Mouse (Mus musculus) neutrophil, adult 65 days (primary cell): ENCODE results near the gene Zfp820. TPM values are rescaled to one million over a fixed set of nuclear protein-coding genes. Genes with fewer than 3 reads are reported as not detected.

ENCODE experiments used
- total RNA-seq: library from RNA; stranded (reverse); gene quantifications from 2 replicates; pipeline ENCODE4 v1.2.4, GENCODE M21; 2023

Zfp820 gene
- total RNA-seq: 0.16 and 0.25 TPM in 2 replicates

DNA sequence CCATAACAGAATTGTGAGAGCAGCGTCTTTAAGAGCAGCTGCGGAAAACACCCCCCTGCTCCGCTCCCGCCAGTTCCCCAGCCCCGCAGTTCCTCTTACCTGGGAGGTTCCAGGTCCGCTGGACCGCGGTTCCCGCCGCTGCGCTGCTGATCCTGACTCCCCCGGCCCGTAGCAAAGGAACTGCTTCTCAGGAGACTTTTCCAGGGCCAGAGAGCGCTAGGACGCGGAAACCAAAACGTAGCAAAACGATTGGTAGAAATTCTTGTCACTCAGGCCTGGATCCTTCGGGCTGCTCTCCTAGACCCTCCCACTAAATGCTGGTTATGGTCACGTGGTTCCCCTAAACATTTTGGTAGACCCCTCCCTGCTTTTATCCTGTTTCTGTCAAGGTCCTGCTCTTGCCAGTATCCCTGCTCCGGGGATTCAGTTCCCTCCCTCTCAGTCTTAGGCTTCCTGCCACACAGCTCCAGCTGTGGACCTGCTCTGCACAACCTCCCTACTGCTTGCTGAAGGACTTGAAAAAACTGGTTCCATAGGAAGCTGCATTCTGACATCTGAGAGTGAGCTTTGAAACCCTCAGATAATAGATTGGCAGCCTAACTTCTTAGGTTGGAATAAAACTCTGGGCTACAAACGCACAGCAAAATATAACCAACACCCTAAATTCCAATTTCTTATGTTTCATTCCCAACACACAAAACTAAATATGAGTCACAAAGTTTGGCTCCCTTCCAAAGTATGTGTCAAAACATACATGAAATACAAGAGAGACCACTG lies at the start of gene Zfp820:
Gene Zfp820 (minus strand): TSS at position 228 of the 777 bp plus-strand sequence.

Other genes with a start within 250 kb of the Zfp820 start
- 3.0 and 4.4 TPM in 2 replicates for gene Zfp983, start 195.1 kb downstream of the Zfp820 start, total RNA-seq
- 3.7 and 4.7 TPM in 2 replicates for gene Gm10226, start 153.9 kb downstream of the Zfp820 start, total RNA-seq
- gene Zfp760, start 138.0 kb downstream of the Zfp820 start, total RNA-seq: 1.0 and 1.9 TPM in 2 replicates
- 0.44 and 0.66 TPM in 2 replicates for gene Zfp229, start 115.0 kb downstream of the Zfp820 start, total RNA-seq
- gene Zfp995, start 64.2 kb upstream of the Zfp820 start, total RNA-seq: 1.4 and 3.7 TPM in 2 replicates
- gene Zfp942, start 116.7 kb upstream of the Zfp820 start, total RNA-seq: 10.8 and 11.1 TPM in 2 replicates
- 11.0 and 14.4 TPM in 2 replicates for gene Zfp943, start 116.8 kb upstream of the Zfp820 start, total RNA-seq